Comparison of ENCODE assay signal across 9 mouse cellular contexts in genomic region chr13:56191225-56191624, GRCm38 (mm10). TPM values are rescaled to one million over a fixed set of nuclear protein-coding genes. Genes with fewer than 3 reads are reported as not detected.
A peak's percentile ranks its signal among the peaks of the same experiment; 100 is the strongest.
DNase-seq lines count a peak whose midpoint lies in the region; ATAC-seq and TF ChIP-seq lines count a peak whose summit lies in the region.
"Had no signal": no experiment of that assay in that cellular context is flagged by ENCODE, and none has a peak within 500 bp of the region (broad histone marks: within the 10 kb centered on the region; RNA-seq: fewer than 3 reads in every experiment).

No protein-coding gene starts in this region.

- H3K9ac ChIP-seq in hindbrain, postnatal 0 days (replicated peaks; ENCODE audit: low read length), result no peak overlapping the region
- H3K9ac ChIP-seq in hindbrain, embryonic 16.5 days (ENCODE audit: low read depth, low read length), result no peak overlapping the region

- no peak overlapping the region for H3K4me3 ChIP-seq in hindbrain, postnatal 0 days (ENCODE audit: low read length)
- H3K4me3 ChIP-seq in hindbrain, embryonic 16.5 days (ENCODE audit: low read length), result no peak overlapping the region
- H3K4me3 ChIP-seq: megakaryocyte, embryonic 14.5 days had no signal

- H3K4me1 ChIP-seq in hindbrain, postnatal 0 days (ENCODE audit: insufficient read depth, low read length), result no peaks in the 10 kb centered on the region
- H3K4me1 ChIP-seq in hindbrain, embryonic 16.5 days (ENCODE audit: control insufficient read depth, insufficient read depth, low read depth, low read length), result no peaks in the 10 kb centered on the region

- no peak for DNase-seq in hindbrain, postnatal 0 days (ENCODE audit: low spot score)
- peak; percentile 32 for DNase-seq in CD4-positive helper T cell, adult 2 months (ENCODE audit: low read depth, low spot score)
- peak; percentile 25 for DNase-seq in adrenal gland, postnatal 25 days
- peak; percentile 71 for DNase-seq in lung, postnatal 14 days
- peak; percentile 92 for DNase-seq in thymus, postnatal 4 days
- no peak for DNase-seq in ovary, postnatal 10 days (ENCODE audit: low spot score)
- DNase-seq in frontal cortex, postnatal 10 days (ENCODE audit: low spot score in 2 of 2), result no peak

- no peaks in the 10 kb centered on the region for H3K27me3 ChIP-seq in hindbrain, postnatal 0 days (ENCODE audit: insufficient read depth, low read length)
- H3K27me3 ChIP-seq in hindbrain, embryonic 16.5 days (replicated peaks; ENCODE audit: control insufficient read depth, insufficient read depth, low read length), result no peaks in the 10 kb centered on the region; the same call in 1 of the 2 replicates

- H3K9me3 ChIP-seq in hindbrain, postnatal 0 days (ENCODE audit: low read length), result no peaks in the 10 kb centered on the region
- H3K9me3 ChIP-seq in hindbrain, embryonic 16.5 days (ENCODE audit: control insufficient read depth, low read length), result no peaks in the 10 kb centered on the region

- WGBS in hindbrain, postnatal 0 days, result 51% methylated on average over 3 of the region's 3 CpGs
- WGBS in hindbrain, embryonic 16.5 days, result 49% methylated on average over 3 of the region's 3 CpGs

- H3K4me2 ChIP-seq in hindbrain, postnatal 0 days (ENCODE audit: low read depth, low read length), result no peak overlapping the region
- no peak overlapping the region for H3K4me2 ChIP-seq in hindbrain, embryonic 16.5 days (ENCODE audit: low read length)

- TF ChIP-seq CTCF in hindbrain, postnatal 0 days (IDR thresholded peaks at IDR 0.05; ENCODE audit: low read depth), result peak; percentile 15; the same call in 1 of the 2 replicates

- H3K27ac ChIP-seq in hindbrain, postnatal 0 days, result no peak overlapping the region
- no peak overlapping the region for H3K27ac ChIP-seq in hindbrain, embryonic 16.5 days (ENCODE audit: low read depth, low read length)

- no peaks in the 10 kb centered on the region for H3K36me3 ChIP-seq in hindbrain, postnatal 0 days (ENCODE audit: insufficient read depth, low read length)
- no peaks in the 10 kb centered on the region for H3K36me3 ChIP-seq in hindbrain, embryonic 16.5 days (ENCODE audit: control insufficient read depth, insufficient read depth, low read length)

- ATAC-seq in hindbrain, postnatal 0 days, result no peak
- ATAC-seq in hindbrain, embryonic 16.5 days, result no peak

RNA-seq across cellular contexts. Expression of gene Tifab, which starts 12.5 kb away (rescaled TPM):
- 0.31 TPM in 1 of 2 replicates, not detected in the other for total RNA-seq in hindbrain, postnatal 0 days (2014; rRNA removed)
- 0.54 and 0.75 TPM in 2 replicates for polyA plus RNA-seq in hindbrain, postnatal 0 days (2015; fragmentation: Nextera tagmentation; extraction: Ambion mirVana)
- 1.0 and 1.3 TPM in 2 replicates for polyA plus RNA-seq in hindbrain, embryonic 16.5 days (2015; fragmentation: Nextera tagmentation; extraction: Ambion mirVana)
- 1.1 and 1.5 TPM in 2 replicates for total RNA-seq in adrenal gland, postnatal 25 days (2021)

RNA-seq across cellular contexts. Expression of gene H2afy, which starts 55.1 kb away (rescaled TPM):
- 181 and 192 TPM in 2 replicates for total RNA-seq in hindbrain, postnatal 0 days (2014; rRNA removed)
- polyA plus RNA-seq in hindbrain, postnatal 0 days (2015; fragmentation: Nextera tagmentation; extraction: Ambion mirVana), result 175 and 193 TPM in 2 replicates
- polyA plus RNA-seq in hindbrain, embryonic 16.5 days (2015; fragmentation: Nextera tagmentation; extraction: Ambion mirVana), result 239 and 258 TPM in 2 replicates
- total RNA-seq in adrenal gland, postnatal 25 days (2021), result 128 and 133 TPM in 2 replicates

Comparison
In these comparisons a context has a peak if more than half of its experiments do, and no peak if none do; other contexts are left out.
1. DNase-seq: peak in CD4-positive helper T cell, adult 2 months (single experiment), adrenal gland, postnatal 25 days (single experiment), lung, postnatal 14 days (single experiment) and thymus, postnatal 4 days (single experiment); none in hindbrain, postnatal 0 days (single experiment), ovary, postnatal 10 days (single experiment) and frontal cortex, postnatal 10 days (0 of 2).